Mouse (Mus musculus) frontal cortex, postnatal 10 days (tissue): ENCODE data around the gene Ccdc173.
"Not testable (repeated sequence)": the region's sequence is repeated elsewhere in the genome, so short reads cannot be mapped to it uniquely, and the experiment has no call there.

ENCODE experiments used
- DNase-seq, 2 experiments: peaks; one replicate each; pipeline ENCODE4 v3.0.0; 2022; ENCODE audit warnings: low spot score in 2 of 2, mixed read lengths in 1 of 2

Ccdc173 gene

GRCm38 (mm10) chr2:69789429-69790069 is at the start of gene Ccdc173, which contains the start of gene Phospho2:
Gene Ccdc173 (minus strand): TSS chr2:69789575.
Gene Phospho2 (plus strand): TSS chr2:69789623.
- peak; percentile 96 to 98 for DNase-seq

- DNase-seq, result no peak
These were observed 49.3 kb upstream of the Ccdc173 start for GRCm38 (mm10) chr2:69838707-69839106.

DNA sequence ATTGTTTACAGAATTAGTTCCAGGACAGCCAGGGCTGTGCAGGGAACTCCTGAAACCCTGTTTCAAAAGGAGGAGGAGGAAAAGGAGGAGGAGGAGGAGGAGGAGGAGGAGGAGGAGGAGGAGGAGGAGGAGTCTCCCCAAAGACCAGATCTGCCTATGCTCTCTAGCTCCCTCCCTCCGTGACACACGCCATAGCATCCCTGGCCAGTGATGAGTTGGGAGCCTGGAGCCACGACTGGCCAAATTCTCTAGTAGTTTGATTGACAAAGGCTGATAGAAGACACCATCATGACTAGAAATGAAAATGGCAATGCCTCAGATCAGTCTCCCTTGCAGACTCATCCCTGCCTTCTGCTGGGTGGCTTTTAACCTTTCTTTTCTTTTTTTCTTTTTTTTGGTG is 48.6 kb upstream of the Ccdc173 start:
- no peak for DNase-seq

DNA sequence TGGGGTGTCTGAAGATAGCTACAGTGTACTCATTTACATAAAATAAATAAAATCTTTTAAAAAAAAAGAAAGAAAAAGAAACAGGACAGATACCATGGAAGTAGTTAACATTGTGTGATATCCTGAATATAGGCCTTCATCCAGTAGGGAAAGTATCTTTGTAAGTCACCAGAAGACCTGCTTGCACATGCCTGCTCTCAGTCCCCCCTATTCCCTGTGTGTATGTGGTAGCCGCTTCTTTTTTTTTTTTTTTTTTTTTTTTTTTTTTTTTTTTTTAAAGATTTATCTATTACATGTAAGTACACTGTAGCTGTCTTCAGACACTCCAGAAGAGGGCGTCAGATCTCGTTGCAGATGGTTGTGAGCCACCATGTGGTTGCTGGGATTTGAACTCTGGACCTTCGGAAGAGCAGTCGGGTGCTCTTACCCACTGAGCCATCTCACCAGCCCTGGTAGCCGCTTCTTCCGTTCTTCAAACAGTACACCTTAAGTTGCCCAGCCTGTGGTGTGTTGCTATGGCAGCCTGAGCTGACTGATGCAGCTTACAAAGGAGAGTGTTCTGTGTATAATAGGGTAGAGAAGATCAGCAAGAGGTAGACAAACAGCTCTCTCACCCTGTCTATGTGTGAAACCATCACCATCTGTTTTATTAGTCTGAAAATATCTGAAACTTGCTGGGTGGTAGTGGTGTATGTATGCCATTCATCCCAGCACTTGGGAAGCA is 48.0 kb upstream of the Ccdc173 start:
- no peak for DNase-seq

DNA sequence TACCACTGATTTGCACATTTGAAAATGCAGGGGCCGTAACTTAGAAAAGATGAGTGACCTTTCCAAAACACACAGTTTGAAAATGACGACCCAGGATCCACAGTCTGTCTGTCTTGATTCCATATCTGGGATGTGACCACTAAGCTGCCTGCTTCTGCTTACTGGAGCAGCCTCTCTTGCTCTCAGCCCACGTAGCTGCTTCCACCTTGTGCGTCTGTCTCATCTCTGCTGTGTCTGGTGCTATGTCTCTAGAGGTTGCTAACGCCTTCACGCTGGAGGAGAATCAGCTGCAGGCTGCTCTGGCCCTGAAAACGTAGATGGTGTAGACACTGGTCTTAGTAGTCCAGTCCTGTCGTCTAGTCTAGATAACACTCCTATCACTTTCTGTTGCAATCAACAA is 40.7 kb upstream of the Ccdc173 start:
- DNase-seq, result no peak

DNA sequence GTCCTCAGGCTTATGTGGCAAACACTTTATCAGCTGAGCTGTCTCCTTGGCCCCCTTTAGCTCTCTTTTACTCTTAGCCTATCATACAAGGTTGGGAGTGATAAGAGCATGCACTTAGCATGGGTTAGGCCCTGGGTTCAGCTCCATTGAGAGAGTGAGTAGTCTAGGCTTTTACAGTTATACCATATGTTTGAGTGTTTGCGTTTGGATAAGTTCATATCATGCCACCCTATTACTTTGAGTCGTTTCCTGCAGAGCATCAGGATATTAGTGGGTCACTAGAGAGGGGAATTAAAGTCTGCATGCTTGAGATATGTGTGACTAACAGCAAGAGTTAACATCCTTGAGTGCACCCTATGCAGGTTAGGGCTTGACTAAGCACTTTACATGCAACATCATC is 40.3 kb upstream of the Ccdc173 start:
- DNase-seq, result no peak

GRCm38 (mm10) chr2:69828031-69828430 is 38.7 kb upstream of the Ccdc173 start:
- DNase-seq, result no peak

GRCm38 (mm10) chr2:69826380-69826779 is 37.0 kb upstream of the Ccdc173 start:
- no peak for DNase-seq

DNA sequence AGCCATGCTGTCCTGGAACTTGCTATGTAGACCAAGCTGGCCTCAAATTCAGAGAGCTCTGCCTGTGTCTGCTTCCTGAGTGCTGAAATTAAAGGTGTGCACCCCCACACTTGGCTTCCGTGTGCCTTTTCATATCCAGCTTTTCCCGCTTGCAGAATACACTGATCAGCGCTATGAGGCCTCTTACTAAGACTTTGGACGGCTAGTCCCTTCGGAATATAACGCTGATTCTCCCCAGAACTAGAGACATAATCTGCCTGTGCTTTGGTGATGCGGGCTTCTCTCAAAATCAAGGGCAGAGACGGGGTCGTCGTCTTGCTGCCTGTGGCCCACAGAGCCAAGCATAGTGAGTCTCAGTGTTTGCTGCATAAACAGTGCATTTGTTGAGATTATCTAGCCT is 36.5 kb upstream of the Ccdc173 start:
- DNase-seq, result no peak

- peak in 1 of 2 experiments; percentile 40 for DNase-seq
These were observed 33.8 kb upstream of the Ccdc173 start for GRCm38 (mm10) chr2:69823129-69823677.

GRCm38 (mm10) chr2:69822361-69823128 is 33.2 kb upstream of the Ccdc173 start:
- peak in 1 of 2 experiments; percentile 53 for DNase-seq

GRCm38 (mm10) chr2:69821711-69822110 is 32.3 kb upstream of the Ccdc173 start, which contains the start of gene Klhl23:
Gene Klhl23 (plus strand): TSS chr2:69821944.
- no peak for DNase-seq

DNA sequence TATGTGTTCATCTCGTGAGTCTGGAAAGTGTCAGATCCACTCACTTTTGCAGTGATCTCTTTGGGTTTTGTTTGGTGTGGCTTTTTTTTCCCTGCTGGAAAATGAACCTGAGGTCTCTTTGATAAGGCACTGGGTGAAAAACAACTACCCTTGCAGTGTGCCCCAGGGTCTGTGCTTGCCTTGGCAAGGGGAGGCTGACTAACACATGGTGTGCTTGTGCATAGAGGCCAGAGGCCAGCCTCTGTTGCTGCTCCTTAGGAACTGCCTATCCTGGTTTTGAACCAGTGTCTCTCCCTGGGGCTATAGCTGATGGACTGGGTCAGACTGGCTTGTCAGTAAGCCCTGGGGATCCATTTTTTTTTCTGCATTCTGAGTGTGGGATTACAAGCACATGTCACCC is 30.8 kb upstream of the Ccdc173 start:
- no peak for DNase-seq

DNA sequence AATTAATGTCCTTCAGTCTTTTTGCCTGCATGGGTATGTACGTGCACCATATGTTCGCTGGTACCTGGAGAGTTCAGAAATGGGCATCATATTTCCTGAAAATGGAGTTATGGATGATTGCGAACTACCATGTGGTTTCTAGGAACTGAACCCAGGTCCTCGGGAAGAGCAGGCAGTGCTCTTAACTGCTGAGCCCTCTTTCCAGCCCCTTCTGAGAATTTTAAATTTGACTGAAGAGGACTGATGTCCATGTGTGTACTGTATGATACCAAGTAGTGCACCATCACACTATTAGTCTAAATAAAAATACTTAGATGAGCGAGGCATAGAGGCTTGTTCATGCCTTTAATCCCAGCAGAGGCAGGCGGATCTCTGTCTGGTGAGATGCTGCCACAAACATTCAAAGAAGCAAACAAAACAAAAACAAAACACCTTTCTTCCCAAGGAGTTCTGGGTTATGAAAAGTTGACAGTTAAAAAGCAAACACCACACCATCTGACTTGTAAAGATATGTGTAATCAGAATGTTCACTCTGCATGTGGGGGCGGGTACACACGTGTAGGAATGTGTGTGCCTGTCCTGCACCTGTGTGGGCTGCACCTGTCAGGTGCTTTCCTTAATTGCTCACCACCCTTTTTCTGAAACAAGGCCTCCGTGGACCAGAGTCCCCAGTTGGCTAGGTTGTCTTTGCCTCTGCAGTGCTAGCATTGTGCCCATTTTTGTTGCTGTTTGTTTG is 29.1 kb upstream of the Ccdc173 start:
- no peak for DNase-seq

DNA sequence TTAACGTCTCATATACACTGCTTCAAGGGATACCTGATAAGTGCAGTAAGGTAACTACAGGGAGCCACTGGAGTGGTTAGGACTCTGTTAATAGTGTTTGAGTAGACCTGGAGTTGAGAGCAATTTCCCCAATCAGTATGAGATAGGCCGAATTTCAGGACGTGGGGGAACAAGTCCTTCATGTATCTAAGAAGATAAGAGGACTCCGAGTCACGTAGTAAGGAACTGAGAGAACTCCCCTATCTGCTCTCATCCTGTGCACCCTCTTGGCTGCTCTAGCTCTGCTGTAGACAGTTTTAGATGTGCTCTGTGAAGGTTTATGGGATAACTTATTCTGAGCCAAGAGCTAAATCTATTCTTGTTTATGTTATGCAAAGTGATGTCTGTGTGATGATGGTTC is 27.2 kb upstream of the Ccdc173 start:
- no peak for DNase-seq

GRCm38 (mm10) chr2:69811349-69811748 is 22.0 kb upstream of the Ccdc173 start:
- DNase-seq, result not testable (repeated sequence)

DNA sequence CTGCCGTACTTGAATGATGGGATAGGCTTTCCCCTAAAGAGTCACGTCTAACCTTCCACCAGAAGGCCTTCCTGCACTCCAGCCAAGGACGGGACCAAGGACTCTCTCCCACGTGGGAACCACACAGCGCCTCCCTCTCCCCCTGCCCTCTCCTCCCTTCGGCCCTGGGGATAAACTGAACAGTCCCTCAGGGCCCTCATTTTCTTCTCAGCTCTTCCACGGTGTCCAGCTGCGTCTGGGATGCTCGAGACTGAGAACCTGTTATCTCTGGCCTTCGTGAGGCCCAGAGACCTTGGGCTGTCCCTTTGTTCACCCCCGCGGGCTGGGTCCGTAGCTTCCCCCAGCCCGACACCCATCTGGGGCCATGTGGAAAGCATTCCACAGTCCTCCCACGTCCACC is 20.8 kb upstream of the Ccdc173 start:
- no peak for DNase-seq

- DNase-seq, result not testable (repeated sequence)
These were observed 15.3 kb upstream of the Ccdc173 start for GRCm38 (mm10) chr2:69804663-69805062.

DNA sequence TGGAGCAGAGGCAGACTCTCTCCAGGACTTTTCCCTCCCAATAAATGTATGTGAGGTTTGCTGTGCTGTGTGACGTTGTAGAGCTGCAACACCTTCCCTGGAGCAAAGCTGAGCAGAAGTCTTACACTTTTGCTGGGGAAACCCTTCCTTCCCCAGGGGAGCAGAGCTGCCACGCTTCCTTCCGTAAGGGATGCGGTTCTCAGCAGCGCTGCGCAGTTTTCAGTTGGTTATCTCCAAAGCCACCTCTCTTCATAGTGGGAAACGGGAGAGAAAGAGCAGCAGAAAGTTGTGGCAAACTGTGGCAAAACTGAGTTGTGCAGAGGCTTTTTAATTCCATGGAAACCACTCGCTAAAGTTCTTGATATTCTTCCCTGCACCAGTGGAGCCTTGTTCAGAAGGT is 14.4 kb upstream of the Ccdc173 start:
- DNase-seq, result no peak

GRCm38 (mm10) chr2:69802911-69803312 is 13.5 kb upstream of the Ccdc173 start:
- DNase-seq, result peak in 1 of 2 experiments; percentile 39

DNA sequence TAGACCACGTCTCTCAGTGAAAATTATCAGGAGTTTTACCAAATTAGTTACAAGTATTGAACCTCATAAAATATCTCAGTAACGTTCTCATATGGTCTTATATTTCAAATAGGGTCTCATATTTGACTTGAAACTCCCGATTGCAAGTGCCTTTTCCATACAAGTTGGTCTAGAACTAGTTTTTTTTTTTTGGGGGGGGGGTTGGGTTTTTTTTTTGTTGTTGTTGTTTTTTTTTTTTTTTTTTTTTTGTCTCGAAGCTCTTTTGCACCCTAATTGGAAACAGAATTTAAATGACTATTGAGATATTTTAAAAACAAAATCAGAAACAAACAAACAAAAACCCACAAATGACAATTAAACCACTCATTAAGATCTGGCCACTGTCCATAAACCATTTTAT is 1.3 kb upstream of the Ccdc173 start:
- DNase-seq, result no peak
